Mouse (Mus musculus): ENCODE data around the gene Isoc2a. TPM values are rescaled to one million over a fixed set of nuclear protein-coding genes. Genes with fewer than 3 reads are reported as not detected.

The Isoc2a gene
- total RNA-seq, 1 experiment from 2014 or later, result 9.0 TPM

- ATAC-seq (replicated peaks in 1 of 2; ENCODE audit: insufficient read depth in 1 of 2, low FRiP score in 2 of 2, low TSS enrichment in 1 of 2, low read depth in 1 of 2, poor library complexity in 2 of 2, severe bottlenecking in 2 of 2), result no peak; a peak in 1 of 4 replicates
These were observed 24.2 kb downstream of the Isoc2a start for GRCm38 (mm10) chr7:4901171-4901570.

GRCm38 (mm10) chr7:4902404-4902803 lies 25.5 kb downstream of the Isoc2a start:
- no peak for ATAC-seq (replicated peaks in 1 of 2; ENCODE audit: insufficient read depth in 1 of 2, low FRiP score in 2 of 2, low TSS enrichment in 1 of 2, low read depth in 1 of 2, poor library complexity in 2 of 2, severe bottlenecking in 2 of 2)

- no peak for ATAC-seq (replicated peaks in 1 of 2; ENCODE audit: insufficient read depth in 1 of 2, low FRiP score in 2 of 2, low TSS enrichment in 1 of 2, low read depth in 1 of 2, poor library complexity in 2 of 2, severe bottlenecking in 2 of 2)
These were observed 29.6 kb downstream of the Isoc2a start, which contains the start of gene Gm36210 for GRCm38 (mm10) chr7:4906466-4906950. Gene Gm36210 (minus strand): TSS chr7:4906516.

- no peak for ATAC-seq (replicated peaks in 1 of 2; ENCODE audit: insufficient read depth in 1 of 2, low FRiP score in 2 of 2, low TSS enrichment in 1 of 2, low read depth in 1 of 2, poor library complexity in 2 of 2, severe bottlenecking in 2 of 2)
These were observed 34.6 kb downstream of the Isoc2a start for GRCm38 (mm10) chr7:4911561-4911960.

- no peak for ATAC-seq (replicated peaks in 1 of 2; ENCODE audit: insufficient read depth in 1 of 2, low FRiP score in 2 of 2, low TSS enrichment in 1 of 2, low read depth in 1 of 2, poor library complexity in 2 of 2, severe bottlenecking in 2 of 2)
These were observed 35.3 kb downstream of the Isoc2a start for GRCm38 (mm10) chr7:4912248-4912647.

GRCm38 (mm10) chr7:4915007-4915665 lies 38.2 kb downstream of the Isoc2a start, which contains the start of gene Zfp628:
Gene Zfp628 (plus strand): TSS chr7:4915217.
- peak; percentile 73 to 85 for ATAC-seq (replicated peaks in 1 of 2; ENCODE audit: insufficient read depth in 1 of 2, low FRiP score in 2 of 2, low TSS enrichment in 1 of 2, low read depth in 1 of 2, poor library complexity in 2 of 2, severe bottlenecking in 2 of 2)

GRCm38 (mm10) chr7:4915669-4916416 lies 38.9 kb downstream of the Isoc2a start:
- peak; percentile 26 to 33; a peak in 2 of 4 replicates for ATAC-seq (replicated peaks in 1 of 2; ENCODE audit: insufficient read depth in 1 of 2, low FRiP score in 2 of 2, low TSS enrichment in 1 of 2, low read depth in 1 of 2, poor library complexity in 2 of 2, severe bottlenecking in 2 of 2)

GRCm38 (mm10) chr7:4917494-4917893 lies 40.5 kb downstream of the Isoc2a start:
- ATAC-seq (replicated peaks in 1 of 2; ENCODE audit: insufficient read depth in 1 of 2, low FRiP score in 2 of 2, low TSS enrichment in 1 of 2, low read depth in 1 of 2, poor library complexity in 2 of 2, severe bottlenecking in 2 of 2), result no peak

GRCm38 (mm10) chr7:4918681-4919080 lies 41.7 kb downstream of the Isoc2a start:
- no peak for ATAC-seq (replicated peaks in 1 of 2; ENCODE audit: insufficient read depth in 1 of 2, low FRiP score in 2 of 2, low TSS enrichment in 1 of 2, low read depth in 1 of 2, poor library complexity in 2 of 2, severe bottlenecking in 2 of 2)

GRCm38 (mm10) chr7:4919096-4919495 lies 42.1 kb downstream of the Isoc2a start:
- ATAC-seq (replicated peaks in 1 of 2; ENCODE audit: insufficient read depth in 1 of 2, low FRiP score in 2 of 2, low TSS enrichment in 1 of 2, low read depth in 1 of 2, poor library complexity in 2 of 2, severe bottlenecking in 2 of 2), result no peak

- ATAC-seq (replicated peaks in 1 of 2; ENCODE audit: insufficient read depth in 1 of 2, low FRiP score in 2 of 2, low TSS enrichment in 1 of 2, low read depth in 1 of 2, poor library complexity in 2 of 2, severe bottlenecking in 2 of 2), result no peak
These were observed 43.0 kb downstream of the Isoc2a start for GRCm38 (mm10) chr7:4919971-4920370.

GRCm38 (mm10) chr7:4920496-4920895 lies 43.5 kb downstream of the Isoc2a start:
- ATAC-seq (replicated peaks in 1 of 2; ENCODE audit: insufficient read depth in 1 of 2, low FRiP score in 2 of 2, low TSS enrichment in 1 of 2, low read depth in 1 of 2, poor library complexity in 2 of 2, severe bottlenecking in 2 of 2), result no peak

- no peak for ATAC-seq (replicated peaks in 1 of 2; ENCODE audit: insufficient read depth in 1 of 2, low FRiP score in 2 of 2, low TSS enrichment in 1 of 2, low read depth in 1 of 2, poor library complexity in 2 of 2, severe bottlenecking in 2 of 2)
These were observed 44.2 kb downstream of the Isoc2a start for GRCm38 (mm10) chr7:4920976-4921823.

GRCm38 (mm10) chr7:4921824-4922482 lies 45.0 kb downstream of the Isoc2a start, which contains the start of gene Nat14:
Gene Nat14 (plus strand): TSS chr7:4922028.
- ATAC-seq (replicated peaks in 1 of 2; ENCODE audit: insufficient read depth in 1 of 2, low FRiP score in 2 of 2, low TSS enrichment in 1 of 2, low read depth in 1 of 2, poor library complexity in 2 of 2, severe bottlenecking in 2 of 2), result no peak

GRCm38 (mm10) chr7:4922508-4922907 lies 45.6 kb downstream of the Isoc2a start:
- peak; percentile 18 to 40; a peak in 3 of 4 replicates for ATAC-seq (replicated peaks in 1 of 2; ENCODE audit: insufficient read depth in 1 of 2, low FRiP score in 2 of 2, low TSS enrichment in 1 of 2, low read depth in 1 of 2, poor library complexity in 2 of 2, severe bottlenecking in 2 of 2)

GRCm38 (mm10) chr7:4922931-4923565 lies 46.1 kb downstream of the Isoc2a start:
- no peak for ATAC-seq (replicated peaks in 1 of 2; ENCODE audit: insufficient read depth in 1 of 2, low FRiP score in 2 of 2, low TSS enrichment in 1 of 2, low read depth in 1 of 2, poor library complexity in 2 of 2, severe bottlenecking in 2 of 2)

Data from hematopoietic stem cell, adult 5-6 weeks (primary cell).